Mouse (Mus musculus): ENCODE data around the gene Cstb.
A peak's percentile ranks its signal among the peaks of the same experiment; 100 is the strongest.
"Not testable (repeated sequence)": the region's sequence is repeated elsewhere in the genome, so short reads cannot be mapped to it uniquely, and the experiment has no call there.

Gene Cstb

DNA sequence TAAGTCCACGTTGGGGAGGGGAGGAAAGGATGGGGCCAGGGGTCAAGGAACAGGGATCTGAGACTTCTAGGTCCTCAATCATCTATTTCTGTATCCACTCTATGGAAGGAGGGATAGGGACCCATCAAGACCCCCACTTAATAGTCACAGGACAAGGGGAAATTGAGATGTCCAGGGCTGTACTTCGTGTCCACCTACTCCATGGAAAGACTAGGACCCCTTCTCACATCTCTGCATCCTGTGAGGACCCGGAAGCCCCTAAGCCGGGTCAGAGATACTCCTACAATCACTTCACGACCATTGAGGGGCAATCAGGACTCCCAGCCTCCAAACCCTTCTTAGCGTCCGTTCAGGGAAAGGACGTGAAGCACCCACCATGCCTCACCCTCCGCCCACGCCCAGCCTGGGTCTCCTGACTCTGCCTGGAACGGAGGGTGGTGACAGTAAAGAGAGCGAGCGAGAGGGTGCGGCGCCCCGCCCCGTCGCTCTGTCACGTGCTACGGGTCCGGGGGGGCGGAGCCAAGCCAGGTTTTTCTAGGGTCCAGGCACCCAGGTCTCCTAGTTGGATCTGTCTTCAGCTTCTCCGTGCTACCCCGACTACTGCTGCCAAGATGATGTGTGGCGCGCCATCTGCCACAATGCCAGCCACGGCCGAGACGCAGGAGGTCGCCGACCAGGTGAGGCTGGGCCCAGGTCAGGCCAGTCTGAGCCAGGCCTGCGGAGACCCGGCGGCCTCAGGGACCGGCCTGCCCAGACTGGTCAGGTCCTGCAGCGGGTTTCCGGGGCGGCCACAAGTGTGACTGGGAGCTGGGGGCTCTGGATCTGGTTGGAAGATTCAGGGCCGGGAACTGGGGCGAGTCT, at the start of gene Cstb:
Cstb (plus strand) TSS at position 489 of the 861 bp plus-strand sequence.
- peak; percentile 73 to 79 for DNase-seq (ENCODE audit: low spot score in 2 of 2)

DNA sequence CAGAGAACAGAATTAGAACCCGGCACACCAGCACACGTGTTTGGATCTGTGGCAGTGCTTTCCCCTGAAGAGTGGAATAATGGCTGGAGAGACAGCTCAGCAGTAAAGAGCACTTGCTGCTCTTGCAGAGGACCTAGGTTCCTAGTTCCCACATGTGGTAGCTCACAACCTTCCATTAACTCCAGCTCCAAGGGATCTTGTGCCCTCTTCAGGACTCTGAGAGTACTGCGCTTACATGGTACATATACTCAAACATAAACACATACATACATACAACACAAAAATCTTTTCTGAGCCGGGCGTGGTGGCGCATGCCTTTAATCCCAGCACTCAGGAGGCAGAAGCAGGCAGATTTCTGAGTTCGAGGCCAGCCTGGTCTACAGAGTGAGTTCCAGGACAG, 47.0 kb upstream of the Cstb start:
- no peak for DNase-seq (ENCODE audit: low spot score in 2 of 2)

GRCm38 (mm10) chr10:78383567-78383966, 41.9 kb upstream of the Cstb start:
- no peak for DNase-seq (ENCODE audit: low spot score in 2 of 2)

- no peak for DNase-seq (ENCODE audit: low spot score in 2 of 2)
These were observed 39.9 kb upstream of the Cstb start for GRCm38 (mm10) chr10:78385520-78385919.

DNA sequence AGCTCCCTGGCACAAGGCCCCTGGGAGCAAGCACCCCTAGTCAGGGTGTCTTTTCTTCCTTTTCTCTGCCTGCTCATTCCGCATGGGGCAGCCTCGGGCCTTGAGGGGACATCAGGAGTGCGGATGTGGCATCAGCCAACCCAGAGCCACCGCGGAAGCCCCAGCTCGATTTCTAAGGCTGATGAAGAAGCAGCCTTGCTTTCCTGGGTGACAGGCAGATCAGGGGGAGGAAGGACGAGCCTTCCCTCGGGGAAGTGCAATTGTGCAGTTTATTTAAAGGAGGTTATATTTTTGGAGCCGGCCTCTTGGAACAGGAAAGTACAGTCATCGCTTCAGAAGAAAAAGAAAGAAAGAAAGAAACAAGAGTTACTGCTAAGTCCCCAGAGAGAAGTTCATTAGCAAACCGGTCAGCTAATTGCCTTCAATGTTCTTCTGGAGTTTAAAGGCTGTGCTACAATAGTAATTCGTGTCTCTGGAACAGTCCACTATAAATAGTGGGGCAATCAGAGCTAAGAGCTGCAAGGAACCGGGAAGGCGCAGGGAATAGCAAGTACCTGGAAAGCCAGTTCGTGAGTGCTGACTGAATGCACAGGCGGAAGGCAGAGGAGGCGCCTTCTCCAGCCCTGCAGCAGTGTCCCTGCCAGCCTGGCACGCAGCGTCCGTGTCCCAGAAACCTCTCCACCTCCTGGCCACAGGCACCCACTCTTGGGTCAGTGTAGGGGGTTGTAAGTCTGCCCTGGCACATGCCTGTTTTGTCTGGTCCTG, 37.1 kb upstream of the Cstb start:
- no peak for DNase-seq (ENCODE audit: low spot score in 2 of 2)

GRCm38 (mm10) chr10:78390982-78391470, 34.4 kb upstream of the Cstb start:
- no peak for DNase-seq (ENCODE audit: low spot score in 2 of 2)

GRCm38 (mm10) chr10:78392072-78392471, 33.4 kb upstream of the Cstb start:
- DNase-seq (ENCODE audit: low spot score in 2 of 2), result peak; percentile 77 to 84

DNA sequence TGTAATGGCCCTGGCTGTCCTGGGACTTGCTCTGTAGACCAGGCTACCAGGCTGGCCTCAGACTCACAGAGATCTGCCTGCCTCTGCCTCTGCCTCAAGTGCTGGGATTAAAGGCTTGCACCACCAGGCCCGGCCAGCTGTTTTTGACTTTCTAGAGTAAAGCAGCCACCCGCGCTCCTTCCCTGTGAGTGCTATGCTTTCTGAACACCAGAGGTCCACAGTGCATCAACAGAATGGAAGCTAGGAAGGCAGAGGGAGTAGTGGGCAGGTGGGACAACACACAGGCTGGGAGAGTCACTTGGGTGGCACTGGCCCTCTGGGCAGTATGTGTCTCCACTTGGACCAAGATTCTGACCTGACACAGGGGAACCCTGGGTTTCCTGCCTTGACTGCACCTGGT, 30.1 kb upstream of the Cstb start:
- no peak for DNase-seq (ENCODE audit: low spot score in 2 of 2)

- peak; percentile 99 to 100 for DNase-seq (ENCODE audit: low spot score in 2 of 2)
These were observed 29.4 kb upstream of the Cstb start for GRCm38 (mm10) chr10:78395819-78396624.

- no peak for DNase-seq (ENCODE audit: low spot score in 2 of 2)
These were observed 28.9 kb upstream of the Cstb start for GRCm38 (mm10) chr10:78396625-78396885.

- no peak for DNase-seq (ENCODE audit: low spot score in 2 of 2)
These were observed 26.3 kb upstream of the Cstb start for GRCm38 (mm10) chr10:78399090-78399657.

- DNase-seq (ENCODE audit: low spot score in 2 of 2), result no peak
These were observed 24.3 kb upstream of the Cstb start for GRCm38 (mm10) chr10:78401127-78401526.

DNA sequence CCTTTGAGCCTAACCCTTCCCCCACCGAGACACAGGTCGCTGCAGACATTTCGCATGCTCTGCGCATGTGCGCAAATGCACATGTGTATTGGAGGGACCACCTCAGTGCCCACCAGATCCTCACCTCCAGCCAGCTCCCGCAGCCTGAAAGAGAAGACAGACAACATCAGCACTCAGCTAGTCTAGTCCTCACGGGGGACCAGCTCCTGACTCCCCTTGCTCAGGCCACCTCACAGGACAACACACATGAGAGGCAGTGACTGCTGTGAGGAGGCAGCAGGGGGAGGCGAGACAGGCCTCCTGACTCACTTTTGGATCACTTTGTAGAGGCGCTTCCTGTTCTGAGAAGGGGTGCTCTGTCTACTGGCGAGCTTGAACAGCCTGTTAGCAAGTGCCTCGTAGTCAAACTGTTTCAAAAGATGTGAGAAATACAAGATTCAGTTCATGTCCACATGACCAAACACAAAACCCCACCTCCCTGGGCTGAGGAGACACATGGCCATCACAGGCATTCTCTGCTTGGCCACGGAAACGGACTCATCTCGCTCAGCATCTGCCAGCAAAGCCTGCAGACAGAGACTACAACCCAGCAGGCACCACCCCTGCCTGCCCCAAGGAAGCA, 23.1 kb upstream of the Cstb start:
- DNase-seq (ENCODE audit: low spot score in 2 of 2), result no peak

GRCm38 (mm10) chr10:78406152-78406551, 19.3 kb upstream of the Cstb start:
- DNase-seq (ENCODE audit: low spot score in 2 of 2), result no peak

GRCm38 (mm10) chr10:78407132-78407531, 18.3 kb upstream of the Cstb start:
- no peak for DNase-seq (ENCODE audit: low spot score in 2 of 2)

- no peak for DNase-seq (ENCODE audit: low spot score in 2 of 2)
These were observed 16.3 kb upstream of the Cstb start for GRCm38 (mm10) chr10:78409035-78409788.

GRCm38 (mm10) chr10:78411851-78412250, 13.6 kb upstream of the Cstb start:
- DNase-seq (ENCODE audit: low spot score in 2 of 2), result no peak

DNA sequence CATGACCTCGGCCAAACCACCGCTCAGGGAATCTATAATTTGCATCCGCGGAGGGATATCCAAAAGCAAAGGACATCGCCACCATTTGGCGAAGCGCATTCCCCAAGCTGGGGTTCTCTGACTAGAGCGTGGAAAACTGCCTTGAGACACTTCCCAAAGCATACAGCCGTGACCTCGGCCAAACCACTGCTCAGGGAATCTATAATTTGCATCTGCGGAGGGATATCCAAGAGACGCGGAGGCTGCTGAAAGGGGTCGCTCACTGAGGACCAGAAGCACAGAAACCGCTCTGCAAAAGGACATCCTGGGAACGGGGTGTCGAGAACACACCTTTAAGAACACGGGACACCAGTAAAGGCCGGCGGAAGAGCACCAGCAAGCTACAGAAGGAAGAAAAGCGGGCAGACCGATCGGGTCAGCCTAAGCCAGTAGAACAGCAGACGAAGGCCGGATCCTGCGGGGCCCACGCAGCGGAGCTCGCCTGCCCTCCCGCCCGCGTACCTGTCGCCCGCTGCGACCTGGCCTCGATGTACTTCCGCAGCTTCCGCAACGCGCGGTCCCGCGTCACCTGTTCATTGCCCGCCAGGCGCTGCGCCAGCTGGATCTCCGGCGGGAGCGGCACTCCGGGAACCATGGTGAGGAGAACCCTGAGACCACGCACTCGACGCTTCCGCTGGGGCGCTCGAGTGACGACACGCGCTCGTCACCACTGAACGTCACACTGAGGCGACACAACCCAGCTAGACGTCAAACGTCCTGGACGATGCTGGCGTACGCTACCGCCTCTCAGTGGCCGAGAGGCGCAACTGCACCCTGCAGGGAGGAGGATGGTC, 12.9 kb upstream of the Cstb start, which contains the start of gene Rrp1:
Rrp1 (minus strand) TSS at position 725 of the 833 bp plus-strand sequence.
- peak; percentile 96 to 97 for DNase-seq (ENCODE audit: low spot score in 2 of 2)

DNA sequence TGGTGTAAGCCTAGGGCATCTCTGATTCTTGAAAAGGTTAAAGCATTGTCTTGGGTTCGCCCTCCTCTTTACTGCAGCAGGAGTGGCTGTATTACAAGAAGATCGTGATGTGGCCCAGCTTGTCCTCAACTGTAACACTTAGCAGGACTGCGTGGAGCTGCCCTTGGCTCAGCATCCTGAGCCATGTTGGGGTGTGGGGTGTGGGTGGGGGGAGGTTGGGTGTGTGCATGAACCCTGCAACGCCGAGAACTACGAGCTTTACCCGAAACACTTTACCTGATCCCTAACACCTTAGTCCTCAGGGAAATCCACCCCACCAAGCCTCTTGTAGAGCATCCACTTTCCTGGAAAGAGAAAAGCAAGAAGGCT, 12.3 kb upstream of the Cstb start:
- no peak for DNase-seq (ENCODE audit: low spot score in 2 of 2)

DNA sequence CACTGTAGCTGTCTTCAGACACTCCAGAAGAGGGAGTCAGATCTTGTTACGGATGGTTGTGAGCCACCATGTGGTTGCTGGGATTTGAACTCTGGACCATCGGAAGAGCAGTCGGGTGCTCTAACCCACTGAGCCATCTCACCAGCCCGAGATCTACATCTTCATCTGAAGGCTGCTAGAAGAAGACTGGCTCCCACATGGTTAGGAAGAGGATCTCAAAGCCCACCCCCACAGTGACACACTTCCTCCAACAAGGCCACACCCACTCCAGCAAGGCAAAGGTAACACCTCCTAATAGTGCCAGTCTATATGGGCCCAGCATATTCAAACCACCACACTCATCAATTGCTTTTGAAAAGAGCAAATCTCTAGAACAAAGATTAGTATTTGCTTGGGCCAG, 10.5 kb upstream of the Cstb start:
- DNase-seq (ENCODE audit: low spot score in 2 of 2), result not testable (repeated sequence)
